Mouse (Mus musculus) natural killer cell, adult 2 months (primary cell): ENCODE measurements at regions not wholly inside any gene's neighbourhood (a gene's known extent, or its start where the extent isn't known, plus 50 kb on each side); places are given as distances from the start of the nearest gene placed in this dataset.

Source experiments
- DNase-seq, 2 experiments: peaks; one replicate each; pipeline ENCODE4 v3.0.0; 2022; ENCODE audit warnings: low spot score in 2 of 2

DNA sequence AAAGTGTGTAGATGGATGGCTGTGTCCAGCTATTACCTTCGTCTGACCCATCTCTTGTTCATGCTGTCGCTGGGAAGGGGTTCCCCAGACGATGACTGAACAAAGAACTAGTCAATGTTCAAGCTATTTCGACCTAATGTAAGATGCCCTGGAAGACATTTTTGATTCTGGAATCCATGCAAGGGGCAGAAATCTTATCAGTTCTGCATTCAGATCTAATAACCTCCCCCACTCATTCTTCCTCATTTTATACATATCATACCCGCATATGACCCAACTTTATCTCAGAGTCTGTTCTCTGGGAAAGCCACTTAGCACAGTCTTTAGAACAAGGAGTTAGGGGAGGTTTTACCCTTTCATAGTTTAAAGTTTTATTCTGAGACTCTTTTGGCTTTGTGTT lies 52.2 kb upstream of the 2310009B15Rik start:
- DNase-seq: no peak

DNA sequence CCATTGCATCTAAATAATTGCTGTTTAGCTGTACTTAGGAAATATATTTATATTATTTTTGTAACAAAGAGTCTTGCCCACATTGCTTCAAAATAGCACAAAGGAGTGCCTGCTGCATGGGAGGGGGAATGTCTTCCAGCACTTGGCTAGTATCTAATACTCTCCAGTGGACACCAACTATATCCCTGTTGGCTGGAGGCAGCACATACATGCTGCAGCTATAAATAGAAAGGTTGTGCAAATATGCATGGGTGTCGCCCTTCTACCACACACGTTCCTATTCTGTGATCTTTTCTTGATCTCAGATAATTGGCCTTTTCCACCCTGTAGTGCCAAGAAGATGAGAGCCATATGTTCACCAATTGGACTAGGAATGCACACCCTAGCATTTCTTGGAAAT lies 53.0 kb upstream of the 2310009B15Rik start:
- no peak for DNase-seq

- DNase-seq: peak; percentile 4 to 9
These were observed 51.0 kb upstream of the Dennd1b start for GRCm38 (mm10) chr1:138912156-138912616.

GRCm38 (mm10) chr1:138912928-138913327 lies 50.3 kb upstream of the Dennd1b start:
- no peak for DNase-seq

GRCm38 (mm10) chr1:138913428-138913827 lies 49.8 kb upstream of the Dennd1b start:
- DNase-seq: no peak
